Mouse (Mus musculus) olfactory bulb, adult 2 months (tissue): Measurements from ENCODE around the gene St13.

Experiments
- CTCF ChIP-seq: fragments of 200-500 bp; IDR thresholded peaks from 2 replicates; pipeline ENCODE4 v1.5.1; 2012; ENCODE audit warnings: low read depth, mild to moderate bottlenecking, low read length, moderate library complexity; ENCODE audit not compliant: insufficient read depth
- POLR2A ChIP-seq: fragments of 200-500 bp; IDR thresholded peaks from 2 replicates; pipeline ENCODE4 v1.6.1; 2012; ENCODE audit warnings: mild to moderate bottlenecking, low read depth, low read length, moderate library complexity; ENCODE audit not compliant: insufficient read depth

GRCm38 (mm10) chr15:81394211-81394915, 5.5 kb downstream of the St13 start:
- TF ChIP-seq CTCF (no peak), POLR2A (no peak)
